Mouse (Mus musculus) embryonic stem cell, embryonic (primary cell): Measurements from ENCODE around the gene Lrpap1.

ENCODE experiments used
- CTCF ChIA-PET, 4 experiments: fragments of 300-600 bp in 2 of 4; fragments of 350-600 bp in 2 of 4; sonication (Branson Sonifier 250); formaldehyde crosslinking; loops; one replicate each; lab custom pipeline; 2022; ENCODE audit warnings: inconsistent platforms in 2 of 4; lab: Charles Lee
- POLR2A ChIA-PET, 4 experiments: fragments of 300-600 bp in 2 of 4; fragments of 350-600 bp in 2 of 4; sonication (Branson Sonifier 250); formaldehyde crosslinking; loops; one replicate each; lab custom pipeline; 2022; ENCODE audit warnings: antibody characterized with exemption in 4 of 4, inconsistent platforms in 1 of 4; lab: Charles Lee

The Lrpap1 gene

DNA sequence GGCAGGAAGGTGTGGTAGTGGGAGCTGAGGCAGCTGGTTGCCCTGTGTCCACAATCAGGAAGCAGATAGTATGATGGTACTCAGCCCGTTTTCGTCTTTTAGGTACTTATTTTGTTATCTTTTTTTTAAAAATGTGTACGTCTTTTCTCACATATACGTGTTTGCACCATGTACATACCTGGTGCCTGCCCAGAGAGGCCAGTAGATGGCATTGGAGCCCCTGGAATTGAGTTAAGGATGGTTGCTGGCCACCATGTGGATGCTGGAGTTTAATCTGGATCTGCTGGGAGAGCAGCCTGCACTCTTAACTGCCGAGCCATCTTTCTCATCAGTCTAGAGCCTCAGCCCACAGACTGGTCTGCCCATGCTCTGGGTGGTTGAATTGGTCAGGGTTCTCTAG lies 55.0 kb downstream of the Lrpap1 start:
- CTCF ChIA-PET, result no interaction called here
- POLR2A ChIA-PET, result no interaction called here

DNA sequence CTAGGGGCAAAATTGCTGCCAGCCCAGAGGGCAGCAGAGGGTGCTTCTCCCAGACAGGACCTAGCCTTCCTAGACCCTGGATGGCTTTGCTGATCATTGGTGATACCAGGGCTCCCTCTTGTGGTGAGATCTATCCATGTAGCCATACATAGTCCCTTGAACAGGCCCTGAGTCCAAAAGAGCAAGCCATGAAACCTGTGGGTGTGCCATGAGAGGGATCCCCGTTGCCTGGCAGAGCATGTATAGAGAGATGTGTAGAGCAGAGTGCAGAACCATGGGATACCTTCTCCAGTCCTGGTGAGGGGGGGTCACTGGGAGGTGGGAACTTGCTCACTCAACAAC lies 62.5 kb downstream of the Lrpap1 start:
- CTCF ChIA-PET, result interaction anchor here in 2 of 4 experiments (0.7 to 1.4 kb wide), 8 partner anchors 18 to 383 kb away, joined by 3 to 8 read pairs (median 4); partner anchors contain the start of genes Grk4 (in 1 of the 2) and Nop14 (in 1 of the 2)
- POLR2A ChIA-PET, result no interaction called here

DNA sequence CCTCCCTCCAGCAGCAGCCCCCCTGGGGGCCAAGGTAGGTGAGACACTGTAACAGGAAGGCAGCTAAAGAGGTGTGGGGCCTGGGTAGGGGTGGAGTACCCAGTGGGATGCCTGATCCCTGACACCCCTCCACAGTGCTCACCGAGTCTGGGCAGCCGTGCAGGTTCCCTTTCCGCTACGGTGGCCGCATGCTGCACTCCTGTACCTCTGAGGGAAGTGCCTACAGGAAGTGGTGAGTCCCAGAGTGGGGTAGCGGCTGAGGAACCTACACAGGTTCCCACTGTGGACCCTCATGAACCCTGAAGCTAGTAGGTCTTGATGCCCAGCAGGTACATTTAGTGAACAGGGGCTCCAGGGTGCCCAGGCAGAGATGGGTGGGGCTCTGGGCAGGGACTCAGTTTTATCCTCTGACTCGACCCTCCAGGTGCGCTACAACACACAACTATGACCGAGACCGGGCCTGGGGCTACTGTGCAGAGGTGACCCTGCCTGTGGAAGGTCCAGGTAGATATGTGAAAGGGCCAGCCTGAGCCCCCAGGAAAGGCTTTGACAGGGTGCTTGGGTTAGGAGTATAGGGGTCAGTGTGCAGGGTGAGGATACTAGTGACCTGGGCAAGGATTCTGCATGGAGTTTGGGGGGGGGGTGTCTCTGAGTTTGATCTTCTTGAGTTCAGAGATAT lies 63.0 kb downstream of the Lrpap1 start:
- CTCF ChIA-PET, result interaction anchor here in 3 of 4 experiments (0.7 to 1.4 kb wide), 9 partner anchors 18 to 382 kb away, joined by 3 to 8 read pairs (median 3); partner anchors contain the start of genes Grk4 (in 1 of the 3) and Nop14 (in 1 of the 3)
- POLR2A ChIA-PET, result no interaction called here
